Mouse (Mus musculus): ENCODE data around the gene Gnai3. TPM values are rescaled to one million over a fixed set of nuclear protein-coding genes. Genes with fewer than 3 reads are reported as not detected.

Gnai3 gene
- total RNA-seq, 4 experiments from 2014 or later = 137 to 154 (median 149) TPM

- no peak for DNase-seq
These were observed 63.6 kb downstream of the Gnai3 start for GRCm38 (mm10) chr3:108082251-108082875.

- no peak for DNase-seq
These were observed 64.3 kb downstream of the Gnai3 start for GRCm38 (mm10) chr3:108081681-108082080.

- DNase-seq = no peak
These were observed 69.1 kb downstream of the Gnai3 start for GRCm38 (mm10) chr3:108076836-108077235.

DNA sequence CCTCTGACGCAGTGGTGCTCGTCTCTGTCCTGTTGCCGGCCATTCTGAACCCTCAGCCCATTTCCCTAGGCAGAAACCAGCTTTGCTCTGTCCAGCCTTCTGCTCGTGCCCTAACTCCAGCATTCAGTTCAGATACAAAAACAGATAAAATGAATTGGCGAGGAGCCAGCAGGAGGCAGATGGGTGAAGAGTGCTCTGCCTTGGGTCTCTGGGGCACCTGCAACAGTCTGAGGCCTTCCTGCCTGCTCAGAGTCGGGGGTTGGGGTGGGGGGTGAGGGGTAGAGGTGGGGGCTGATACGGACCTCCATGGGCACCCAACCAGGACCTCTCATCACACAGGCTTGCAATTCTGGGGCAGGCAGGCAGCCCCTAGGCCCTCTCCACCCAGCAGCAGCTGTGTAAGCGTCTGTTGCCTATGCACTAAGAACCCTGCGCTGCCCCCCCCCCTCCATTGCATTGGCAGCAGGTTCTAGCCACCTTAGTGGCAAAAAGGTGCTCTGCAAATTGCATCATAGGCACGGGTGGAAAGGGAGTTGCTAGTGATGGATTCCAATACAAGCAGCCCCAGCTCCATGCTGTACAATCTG lies 72.9 kb downstream of the Gnai3 start:
- DNase-seq = no peak

DNA sequence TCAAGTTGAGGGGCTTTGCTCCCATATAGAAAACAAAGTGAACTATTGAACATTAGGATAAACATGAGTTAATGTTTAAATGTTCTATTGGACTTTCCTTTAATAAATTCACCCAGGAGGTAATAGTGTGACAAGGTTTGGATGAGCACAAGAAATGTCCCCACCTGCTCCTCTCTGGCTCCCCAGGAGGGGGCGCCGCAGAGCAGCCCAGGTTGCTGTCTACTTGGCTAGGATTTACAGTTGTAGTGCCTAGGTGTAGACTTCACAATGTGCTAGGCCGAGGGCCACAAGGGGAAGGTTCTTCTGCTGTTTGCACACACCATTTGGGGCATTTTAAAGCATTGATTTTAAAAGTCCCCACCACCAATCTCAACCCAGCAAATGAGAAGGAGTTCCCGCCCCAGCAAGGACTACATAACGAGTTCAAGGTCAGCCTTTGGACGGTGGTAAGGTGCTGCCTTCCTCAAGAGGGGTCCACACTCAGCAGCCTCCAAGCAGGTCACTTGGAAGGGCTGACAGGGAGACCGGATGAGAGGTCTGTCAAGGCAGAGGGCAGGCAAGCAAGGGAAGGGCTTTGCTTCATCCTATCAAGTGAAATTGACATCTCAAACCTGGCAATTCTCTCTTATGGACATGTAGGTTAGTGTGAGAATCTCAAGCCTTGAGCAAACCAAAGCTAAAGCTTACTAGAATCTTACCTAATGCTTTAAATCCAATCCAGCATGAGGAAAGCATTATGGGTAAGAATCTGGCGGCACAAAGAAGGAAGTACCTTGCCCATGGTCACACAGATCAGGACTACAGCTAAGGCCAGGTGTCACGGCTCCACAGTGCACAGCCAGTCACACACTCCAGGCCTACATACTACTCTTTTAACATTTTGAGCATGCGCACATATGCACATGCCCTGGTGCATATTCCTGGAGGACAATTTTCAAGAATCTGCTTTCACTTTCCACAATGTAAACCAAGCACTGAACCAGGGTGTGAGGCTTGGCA lies 75.4 kb downstream of the Gnai3 start:
- DNase-seq = no peak

GRCm38 (mm10) chr3:108069231-108069870 lies 76.6 kb downstream of the Gnai3 start:
- no peak for DNase-seq

GRCm38 (mm10) chr3:108068826-108069225 lies 77.1 kb downstream of the Gnai3 start:
- no peak for DNase-seq

DNA sequence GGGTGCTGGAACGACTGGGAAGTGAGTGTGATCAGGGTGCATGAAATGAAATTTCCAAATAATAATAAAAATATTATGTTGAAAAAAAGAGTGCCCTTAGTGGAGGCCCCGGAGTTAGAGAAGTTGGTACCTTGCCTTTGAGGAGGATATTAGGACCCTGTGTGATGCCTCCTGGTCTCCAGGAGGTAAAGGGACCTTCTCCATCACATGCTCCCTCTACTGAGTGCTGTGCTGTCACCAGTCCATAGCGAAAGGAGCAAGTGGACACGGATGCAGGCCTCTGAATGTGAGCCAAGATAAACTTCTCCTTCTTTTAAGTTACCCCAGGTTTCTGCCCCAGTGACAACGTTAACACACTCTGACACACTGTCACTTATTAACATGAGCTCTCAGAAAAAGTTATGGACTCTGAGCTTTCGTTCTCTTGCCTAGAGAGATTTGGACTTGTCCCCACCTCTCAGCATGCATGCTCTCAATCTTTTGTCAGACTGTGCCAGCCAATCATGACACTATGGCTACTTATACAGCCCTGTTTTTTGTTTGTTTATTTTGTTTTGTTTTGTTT lies 78.5 kb downstream of the Gnai3 start:
- no peak for DNase-seq

- DNase-seq = no peak
These were observed 80.4 kb downstream of the Gnai3 start for GRCm38 (mm10) chr3:108065551-108065950.

DNA sequence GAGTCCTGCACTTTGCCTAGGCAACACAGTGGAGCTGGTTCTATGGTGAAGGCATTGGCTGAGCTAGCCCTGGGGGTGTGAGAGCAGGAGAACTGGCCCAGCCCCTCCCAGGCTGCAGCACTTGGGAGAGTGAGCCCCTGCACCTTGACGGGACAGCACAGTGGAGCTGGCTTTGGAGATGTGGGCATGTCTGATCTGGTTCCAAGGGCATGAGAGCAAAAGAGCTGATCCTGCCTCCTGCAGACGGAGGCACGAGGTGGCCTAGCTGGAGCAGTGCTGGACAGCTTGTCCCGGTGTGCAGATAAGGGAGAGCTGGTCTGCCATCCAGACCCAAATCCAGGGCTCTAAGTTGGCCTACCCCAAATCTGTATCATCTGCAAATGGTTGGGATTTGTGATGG lies 81.3 kb downstream of the Gnai3 start:
- no peak for DNase-seq

- DNase-seq = no peak
These were observed 83.3 kb downstream of the Gnai3 start for GRCm38 (mm10) chr3:108062648-108063047.

DNA sequence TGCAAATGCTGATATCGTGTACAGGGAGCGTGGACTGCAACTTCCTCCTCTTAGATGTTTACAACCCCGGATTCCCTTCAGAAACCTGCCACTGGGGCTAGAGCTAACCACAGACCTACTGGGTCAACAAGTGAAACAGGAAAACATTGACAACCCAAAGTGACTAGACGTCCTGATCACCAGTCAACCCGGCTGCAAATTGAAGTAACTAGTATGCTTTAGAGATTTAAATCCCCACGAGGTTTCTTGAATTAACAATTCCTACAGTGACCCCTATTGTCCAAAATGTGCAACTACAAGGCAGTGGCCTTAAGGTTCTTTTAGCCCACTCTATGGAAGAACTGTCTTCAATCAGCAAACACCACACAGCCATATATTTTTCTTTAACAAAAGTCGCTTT lies 84.5 kb downstream of the Gnai3 start:
- no peak for DNase-seq

Other genes with a start within 250 kb of the Gnai3 start
- gene Gstm7, start 214.3 kb downstream of the Gnai3 start, total RNA-seq (2022) = 100 to 1,000 TPM; 135 to 182 (median 168) TPM
- gene Gstm6, start 202.4 kb downstream of the Gnai3 start, total RNA-seq (2022) = 10 to 100 TPM in 1 of 4 experiments, 1 to 10 TPM in 3; 5.9 to 10.0 (median 6.9) TPM
- under 1 TPM in 2 of 4 experiments, not detected in 2; 0.20 to 0.30 TPM for gene Gstm3, start 176.9 kb downstream of the Gnai3 start, total RNA-seq (2022)
- 100 to 1,000 TPM; 164 to 337 (median 241) TPM for gene Gstm2, start 159.7 kb downstream of the Gnai3 start, total RNA-seq (2022)
- gene Gstm1, start 128.2 kb downstream of the Gnai3 start, total RNA-seq (2022) = 100 to 1,000 TPM; 335 to 553 (median 456) TPM
- 10 to 100 TPM; 15.3 to 20.7 (median 19.6) TPM for gene Gstm4, start 101.3 kb downstream of the Gnai3 start, total RNA-seq (2022)
- gene Ampd2, start 59.5 kb downstream of the Gnai3 start, total RNA-seq (2022) = 100 to 1,000 TPM; 152 to 212 (median 184) TPM
- 10 to 100 TPM; 14.7 to 22.5 (median 17.6) TPM for gene Gnat2, start 53.4 kb downstream of the Gnai3 start, total RNA-seq (2022)
- 1 to 10 TPM in 1 of 4 experiments, under 1 TPM in 3; 0.31 to 1.1 (median 0.71) TPM for gene Gpr61, start 8.7 kb upstream of the Gnai3 start, total RNA-seq (2022)
- gene Amigo1, start 40.2 kb upstream of the Gnai3 start, total RNA-seq (2022) = 10 to 100 TPM; 24.4 to 36.9 (median 31.6) TPM
- gene Cyb561d1, start 55.1 kb upstream of the Gnai3 start, total RNA-seq (2022) = 10 to 100 TPM in 2 of 4 experiments, 1 to 10 TPM in 2; 9.3 to 14.7 (median 11.7) TPM
- gene Atxn7l2, start 64.8 kb upstream of the Gnai3 start, total RNA-seq (2022) = 10 to 100 TPM in 3 of 4 experiments, 1 to 10 TPM in 1; 8.2 to 23.1 (median 15.0) TPM
- gene Sypl2, start 80.5 kb upstream of the Gnai3 start, total RNA-seq (2022) = 1 to 10 TPM in 1 of 4 experiments, under 1 TPM in 3; 0.35 to 1.0 (median 0.65) TPM
- 10 to 100 TPM; 85.1 to 96.1 (median 89.0) TPM for gene Psma5, start 110.8 kb upstream of the Gnai3 start, total RNA-seq (2022)
- 10 to 100 TPM; 25.9 to 67.1 (median 40.9) TPM for gene Sort1, start 137.9 kb upstream of the Gnai3 start, total RNA-seq (2022)
- gene Mybphl, start 218.8 kb upstream of the Gnai3 start, total RNA-seq (2022) = not detected
- gene Psrc1, start 237.7 kb upstream of the Gnai3 start, total RNA-seq (2022) = 1 to 10 TPM; 1.6 to 4.8 (median 3.0) TPM

All from adrenal gland, adult 8-10 months (tissue).